9 mouse cellular contexts compared by ENCODE assay signal in genomic region chr4:139716477-139717169, GRCm38 (mm10).
DNase-seq lines count a peak whose midpoint lies in the region; ATAC-seq lines count a peak whose summit lies in the region.
"Had no signal": no experiment of that assay in that cellular context is flagged by ENCODE, and none has a peak within 500 bp of the region (broad histone marks: within the 10 kb centered on the region; RNA-seq: fewer than 3 reads in every experiment).

No protein-coding gene starts in this region.

- ATAC-seq in activated CD4-positive, CD25-positive, alpha-beta regulatory T cell, adult 4 months, result no peak
- ATAC-seq: midbrain, embryonic 13.5 days had no signal

- intact Hi-C loops in left cerebral cortex, postnatal 36 days (cut with DNase I), result no loop called here

- DNase-seq in 3134 (ENCODE audit: extremely low read depth, insufficient read length, low spot score), result peak; percentile 82
- DNase-seq in Muller cell, postnatal 12 days (ENCODE audit: inconsistent ontology term), result peak; percentile 89
- DNase-seq in frontal cortex, adult 2 months (ENCODE audit: extremely low spot score in 1 of 2, low spot score in 1 of 2), result peak; percentile 13 to 76
- DNase-seq in left cerebral cortex, postnatal 36 days (ENCODE audit: low spot score in 2 of 2), result peak; percentile 30 to 41
- no peak for DNase-seq in lung, postnatal 4 days
- DNase-seq in spleen, postnatal 4 days (ENCODE audit: low spot score in 2 of 2), result no peak
- DNase-seq: kidney, postnatal 14 days had no signal

Comparison
In these comparisons a context has a peak if more than half of its experiments do, and no peak if none do; other contexts are left out.
1. DNase-seq: peak in 3134 (single experiment), Muller cell, postnatal 12 days (single experiment), frontal cortex, adult 2 months (2 of 2) and left cerebral cortex, postnatal 36 days (2 of 2); none in lung, postnatal 4 days (0 of 2) and spleen, postnatal 4 days (0 of 2).